Mouse (Mus musculus): ENCODE measurements around the gene Pla2g4a. TPM values are rescaled to one million over a fixed set of nuclear protein-coding genes. Genes with fewer than 3 reads are reported as not detected.
A peak's percentile ranks its signal among the peaks of the same experiment; 100 is the strongest.

The Pla2g4a gene
- polyA plus RNA-seq, 1 experiment from 2014 or later: 45.6 TPM

GRCm38 (mm10) chr1:149854867-149855266, 106.2 kb downstream of the Pla2g4a start:
- no peaks in the 10 kb centered on the region for H3K9me3 ChIP-seq (replicated peaks; ENCODE audit: control insufficient read depth, low read length)
- 66% methylated on average over 7 of the region's 7 CpGs for WGBS
- ATAC-seq (ENCODE audit: insufficient read depth, low FRiP score): no peak

GRCm38 (mm10) chr1:149846655-149847054, 114.4 kb downstream of the Pla2g4a start:
- WGBS: 34% methylated on average over 6 of the region's 6 CpGs
- Histone ChIP-seq H3K4me2 (ENCODE audit: low read depth, low read length) (no peak overlapping the region), H3K4me3 (replicated peaks; ENCODE audit: low read length) (no peak overlapping the region), H3K27ac (ENCODE audit: low read length) (peak overlapping the region; percentile 15; the same call in 1 of the 2 replicates), H3K9me3 (replicated peaks; ENCODE audit: control insufficient read depth, low read length) (no peaks in the 10 kb centered on the region), H3K36me3 (ENCODE audit: control insufficient read depth, insufficient read depth, low read length) (peaks cover 6% of the 10 kb centered on the region; the same call in 1 of the 2 replicates), H3K27me3 (ENCODE audit: control insufficient read depth, insufficient read depth, low read length) (no peaks in the 10 kb centered on the region), H3K9ac (ENCODE audit: low read length) (no peak overlapping the region), H3K4me1 (ENCODE audit: control insufficient read depth, insufficient read depth, low read length) (peaks cover 5% of the 10 kb centered on the region; the same call in 1 of the 2 replicates)
- no peak for ATAC-seq (ENCODE audit: insufficient read depth, low FRiP score)

More at GRCm38 (mm10) chr1:149854867-149855266, 106.2 kb downstream of the Pla2g4a start:
- Histone ChIP-seq H3K4me2 (ENCODE audit: low read depth, low read length) (no peak overlapping the region), H3K9ac (ENCODE audit: low read length) (no peak overlapping the region), H3K4me3 (replicated peaks; ENCODE audit: low read length) (no peak overlapping the region), H3K27ac (ENCODE audit: low read length) (no peak overlapping the region), H3K36me3 (ENCODE audit: control insufficient read depth, insufficient read depth, low read length) (peaks cover 3% of the 10 kb centered on the region), H3K27me3 (ENCODE audit: control insufficient read depth, insufficient read depth, low read length) (no peaks in the 10 kb centered on the region), H3K4me1 (ENCODE audit: control insufficient read depth, insufficient read depth, low read length) (peaks cover 3% of the 10 kb centered on the region)

GRCm38 (mm10) chr1:149841845-149842244, 119.2 kb downstream of the Pla2g4a start:
- H3K27ac ChIP-seq (ENCODE audit: low read length): no peak overlapping the region
- 100% methylated on average over 1 of the region's 1 CpGs for WGBS
- no peak overlapping the region for H3K4me2 ChIP-seq (ENCODE audit: low read depth, low read length)
- peaks cover 4% of the 10 kb centered on the region; the same call in 1 of the 2 replicates for H3K4me1 ChIP-seq (ENCODE audit: control insufficient read depth, insufficient read depth, low read length)
- H3K9me3 ChIP-seq (replicated peaks; ENCODE audit: control insufficient read depth, low read length): no peaks in the 10 kb centered on the region
- no peak overlapping the region for H3K4me3 ChIP-seq (replicated peaks; ENCODE audit: low read length)
- peaks cover 6% of the 10 kb centered on the region; the same call in 1 of the 2 replicates for H3K36me3 ChIP-seq (ENCODE audit: control insufficient read depth, insufficient read depth, low read length)
- no peak for ATAC-seq (ENCODE audit: insufficient read depth, low FRiP score)
- no peaks in the 10 kb centered on the region for H3K27me3 ChIP-seq (ENCODE audit: control insufficient read depth, insufficient read depth, low read length)
- no peak overlapping the region for H3K9ac ChIP-seq (ENCODE audit: low read length)

GRCm38 (mm10) chr1:149840961-149841416, 120.1 kb downstream of the Pla2g4a start:
- 82% methylated on average over 4 of the region's 4 CpGs for WGBS
- Histone ChIP-seq H3K9ac (ENCODE audit: low read length) (no peak overlapping the region), H3K27ac (ENCODE audit: low read length) (no peak overlapping the region), H3K4me3 (replicated peaks; ENCODE audit: low read length) (no peak overlapping the region), H3K4me2 (ENCODE audit: low read depth, low read length) (no peak overlapping the region), H3K36me3 (ENCODE audit: control insufficient read depth, insufficient read depth, low read length) (peaks cover 6% of the 10 kb centered on the region; the same call in 1 of the 2 replicates), H3K4me1 (ENCODE audit: control insufficient read depth, insufficient read depth, low read length) (no peaks in the 10 kb centered on the region), H3K9me3 (replicated peaks; ENCODE audit: control insufficient read depth, low read length) (no peaks in the 10 kb centered on the region), H3K27me3 (ENCODE audit: control insufficient read depth, insufficient read depth, low read length) (no peaks in the 10 kb centered on the region)
- no peak for ATAC-seq (ENCODE audit: insufficient read depth, low FRiP score)

- no peak overlapping the region for H3K4me3 ChIP-seq (replicated peaks; ENCODE audit: low read length)
- H3K27ac ChIP-seq (ENCODE audit: low read length): no peak overlapping the region
- no peaks in the 10 kb centered on the region for H3K4me1 ChIP-seq (ENCODE audit: control insufficient read depth, insufficient read depth, low read length)
- H3K4me2 ChIP-seq (ENCODE audit: low read depth, low read length): no peak overlapping the region
- 92% methylated on average over 3 of the region's 3 CpGs for WGBS
- H3K9ac ChIP-seq (ENCODE audit: low read length): no peak overlapping the region
- H3K36me3 ChIP-seq (ENCODE audit: control insufficient read depth, insufficient read depth, low read length): peaks cover 4% of the 10 kb centered on the region; the same call in 1 of the 2 replicates
- H3K27me3 ChIP-seq (ENCODE audit: control insufficient read depth, insufficient read depth, low read length): no peaks in the 10 kb centered on the region
- ATAC-seq (ENCODE audit: insufficient read depth, low FRiP score): no peak
- no peaks in the 10 kb centered on the region for H3K9me3 ChIP-seq (replicated peaks; ENCODE audit: control insufficient read depth, low read length)
These were observed 120.7 kb downstream of the Pla2g4a start for GRCm38 (mm10) chr1:149840312-149840930.

- Histone ChIP-seq H3K4me3 (replicated peaks; ENCODE audit: low read length) (no peak overlapping the region), H3K4me1 (ENCODE audit: control insufficient read depth, insufficient read depth, low read length) (no peaks in the 10 kb centered on the region), H3K27me3 (ENCODE audit: control insufficient read depth, insufficient read depth, low read length) (no peaks in the 10 kb centered on the region), H3K36me3 (ENCODE audit: control insufficient read depth, insufficient read depth, low read length) (peaks cover 4% of the 10 kb centered on the region; the same call in 1 of the 2 replicates), H3K4me2 (ENCODE audit: low read depth, low read length) (no peak overlapping the region), H3K9me3 (replicated peaks; ENCODE audit: control insufficient read depth, low read length) (no peaks in the 10 kb centered on the region), H3K9ac (ENCODE audit: low read length) (no peak overlapping the region), H3K27ac (ENCODE audit: low read length) (no peak overlapping the region)
- ATAC-seq (ENCODE audit: insufficient read depth, low FRiP score): no peak; the same call in 1 of the 2 replicates
- WGBS: 67% methylated on average over 3 of the region's 3 CpGs
These were observed 124.6 kb downstream of the Pla2g4a start for GRCm38 (mm10) chr1:149836496-149836895.

- no peaks in the 10 kb centered on the region for H3K4me1 ChIP-seq (ENCODE audit: control insufficient read depth, insufficient read depth, low read length)
- no peaks in the 10 kb centered on the region for H3K27me3 ChIP-seq (ENCODE audit: control insufficient read depth, insufficient read depth, low read length)
- H3K9ac ChIP-seq (ENCODE audit: low read length): no peak overlapping the region
- H3K27ac ChIP-seq (ENCODE audit: low read length): no peak overlapping the region
- no peak for ATAC-seq (ENCODE audit: insufficient read depth, low FRiP score)
- H3K4me2 ChIP-seq (ENCODE audit: low read depth, low read length): no peak overlapping the region
- H3K9me3 ChIP-seq (replicated peaks; ENCODE audit: control insufficient read depth, low read length): no peaks in the 10 kb centered on the region
- no peak overlapping the region for H3K4me3 ChIP-seq (replicated peaks; ENCODE audit: low read length)
- no peaks in the 10 kb centered on the region for H3K36me3 ChIP-seq (ENCODE audit: control insufficient read depth, insufficient read depth, low read length)
- WGBS: 79% methylated on average over 2 of the region's 2 CpGs
These were observed 127.2 kb downstream of the Pla2g4a start for GRCm38 (mm10) chr1:149833876-149834275.

- no peaks in the 10 kb centered on the region for H3K36me3 ChIP-seq (ENCODE audit: control insufficient read depth, insufficient read depth, low read length)
These were observed 128.1 kb downstream of the Pla2g4a start for GRCm38 (mm10) chr1:149832952-149833351.

GRCm38 (mm10) chr1:149832514-149832913, 128.6 kb downstream of the Pla2g4a start:
- H3K4me2 ChIP-seq (ENCODE audit: low read depth, low read length): no peak overlapping the region
- H3K4me1 ChIP-seq (ENCODE audit: control insufficient read depth, insufficient read depth, low read length): no peaks in the 10 kb centered on the region
- no peaks in the 10 kb centered on the region for H3K27me3 ChIP-seq (ENCODE audit: control insufficient read depth, insufficient read depth, low read length)
- no peak overlapping the region for H3K4me3 ChIP-seq (replicated peaks; ENCODE audit: low read length)
- no peak for ATAC-seq (ENCODE audit: insufficient read depth, low FRiP score)
- WGBS: 53% methylated on average over 1 of the region's 1 CpGs
- H3K36me3 ChIP-seq (ENCODE audit: control insufficient read depth, insufficient read depth, low read length): no peaks in the 10 kb centered on the region
- H3K9me3 ChIP-seq (replicated peaks; ENCODE audit: control insufficient read depth, low read length): no peaks in the 10 kb centered on the region
- H3K27ac ChIP-seq (ENCODE audit: low read length): no peak overlapping the region
- H3K9ac ChIP-seq (ENCODE audit: low read length): no peak overlapping the region

More at GRCm38 (mm10) chr1:149832952-149833351, 128.1 kb downstream of the Pla2g4a start:
- H3K27ac ChIP-seq (ENCODE audit: low read length): no peak overlapping the region
- no peaks in the 10 kb centered on the region for H3K4me1 ChIP-seq (ENCODE audit: control insufficient read depth, insufficient read depth, low read length)
- no peak overlapping the region for H3K9ac ChIP-seq (ENCODE audit: low read length)
- WGBS: 12% methylated on average over 2 of the region's 2 CpGs
- no peaks in the 10 kb centered on the region for H3K9me3 ChIP-seq (replicated peaks; ENCODE audit: control insufficient read depth, low read length)
- no peak overlapping the region for H3K4me2 ChIP-seq (ENCODE audit: low read depth, low read length)
- no peak overlapping the region for H3K4me3 ChIP-seq (replicated peaks; ENCODE audit: low read length)
- H3K27me3 ChIP-seq (ENCODE audit: control insufficient read depth, insufficient read depth, low read length): no peaks in the 10 kb centered on the region
- ATAC-seq (ENCODE audit: insufficient read depth, low FRiP score): no peak; the same call in 1 of the 2 replicates
